Mouse (Mus musculus) heart, adult 2 months (tissue): ENCODE data around the gene 9430097D07Rik. TPM values are rescaled to one million over a fixed set of nuclear protein-coding genes. Genes with fewer than 3 reads are reported as not detected.

ENCODE experiments used
- DNase-seq, 2 experiments: peaks; one replicate each; pipeline ENCODE4 v3.0.0; 2021
- H3K27ac ChIP-seq: fragments of 200-600 bp; 2 replicates; pipeline ENCODE4 v1.8.1; 2022
- H3K27me3 ChIP-seq: fragments of 200-500 bp; 2 replicates; pipeline ENCODE4 v1.6.1; 2012; ENCODE audit warnings: mild to moderate bottlenecking, low read length, inconsistent platforms, mixed read lengths; ENCODE audit not compliant: control insufficient read depth, insufficient read depth
- H3K36me3 ChIP-seq: fragments of 200-500 bp; 2 replicates; pipeline ENCODE4 v1.6.1; 2012; ENCODE audit warnings: low read length, inconsistent platforms; ENCODE audit not compliant: control insufficient read depth, insufficient read depth
- H3K4me1 ChIP-seq: fragments of 200-500 bp; 2 replicates; pipeline ENCODE4 v1.6.1; 2011; ENCODE audit warnings: low read length; ENCODE audit not compliant: control insufficient read depth, insufficient read depth
- H3K4me3 ChIP-seq: fragments of 200-600 bp; 2 replicates; pipeline ENCODE4 v1.8.1; 2022
- H3K79me2 ChIP-seq: fragments of 200-500 bp; replicated peaks from 2 replicates; pipeline ENCODE4 v1.6.1; 2012; ENCODE audit warnings: mild to moderate bottlenecking, inconsistent platforms, low read length, moderate library complexity, mixed read lengths; ENCODE audit not compliant: control insufficient read depth, insufficient read depth
- H3K9ac ChIP-seq: fragments of 200-500 bp; 2 replicates; pipeline ENCODE4 v1.6.1; 2012; ENCODE audit warnings: low read depth, mild to moderate bottlenecking, control low read depth, inconsistent platforms, low read length, mixed read lengths
- CTCF ChIP-seq: fragments of 200-600 bp; IDR thresholded peaks from 2 replicates; pipeline ENCODE4 v1.8.1; 2022; ENCODE audit warnings: antibody characterized with exemption, mild to moderate bottlenecking, moderate library complexity
- EP300 ChIP-seq: fragments of 200-500 bp; IDR thresholded peaks from 2 replicates; pipeline ENCODE4 v1.6.1; 2011; ENCODE audit warnings: low read depth, low read length, control low read depth; ENCODE audit not compliant: insufficient read depth
- POLR2A ChIP-seq: fragments of 200-500 bp; IDR thresholded peaks from 2 replicates; pipeline ENCODE4 v1.6.1; 2011; ENCODE audit warnings: mild to moderate bottlenecking, low read depth, low read length, control low read depth; ENCODE audit not compliant: insufficient read depth
- WGBS: fragments of 180-500 bp; shearing (Covaris S2); methylation state at CpG from one replicate; pipeline ENCODE4 v1.1.7; 2018; 5-methylcytosine and 5-hydroxymethylcytosine counted together
- intact Hi-C: fragments of 180-260 bp; cut with DNase I; formaldehyde crosslinking; loops from one replicate; pipeline ENCODE4 v1.15.1; 2025
- polyA plus RNA-seq: library from polyadenylated mRNA; depleted of rRNA; stranded (reverse); fragments of >200 nt; gene quantifications from 2 replicates; pipeline ENCODE4 v1.2.3, GENCODE M21; 2012
- total RNA-seq, 2 experiments: library from RNA; stranded (reverse); gene quantifications; 2 replicates each; pipeline ENCODE4 v1.2.3; 2021

Gene 9430097D07Rik
- total and polyA plus RNA-seq, 3 experiments = not detected

GRCm38 (mm10) chr2:32574901-32575585 lies 441 bp downstream of the 9430097D07Rik start:
- Histone ChIP-seq H3K27ac (no peak overlapping the region), H3K79me2 (no peaks in the 10 kb centered on the region), H3K27me3 (no peaks in the 10 kb centered on the region), H3K36me3 (no peaks in the 10 kb centered on the region), H3K4me1 (no peaks in the 10 kb centered on the region), H3K4me3 (no peak overlapping the region), H3K9ac (no peak overlapping the region)
- TF ChIP-seq CTCF = peak; percentile 91
- TF ChIP-seq EP300 = 0 out of 2 replicates have a peak, but pooled peaks have one; percentile 34
- TF ChIP-seq POLR2A = no peak
- peak in 1 of 2 experiments; percentile 66 for DNase-seq
- intact Hi-C loops = loop anchor here (5.0 kb wide), 2 partner anchors 37 to 182 kb away; partner anchors contain the start of gene Tor2a
- 5% methylated on average over 26 of the region's 26 CpGs for WGBS

- H3K4me3 ChIP-seq = no peak within 1 kb of the TSS
- WGBS = 69% methylated on average over 6 of the region's 6 CpGs
Observed at GRCm38 (mm10) chr2:32574497-32574896, 987 bp downstream of the 9430097D07Rik start, which contains the start of gene Pip5kl1. Pip5kl1 (plus strand) TSS chr2:32574797.

GRCm38 (mm10) chr2:32572196-32572595 lies 3.3 kb downstream of the 9430097D07Rik start:
- no peak for DNase-seq
- no peaks in the 10 kb centered on the region for H3K79me2 ChIP-seq
- H3K27ac ChIP-seq = no peak overlapping the region
- H3K9ac ChIP-seq = no peak overlapping the region
- WGBS = 84% methylated on average over 11 of the region's 11 CpGs
- H3K36me3 ChIP-seq = no peaks in the 10 kb centered on the region
- intact Hi-C loops = loop anchor here (5.0 kb wide), 1 partner anchor 185 kb away; the partner anchor contains the start of gene Tor2a
- TF ChIP-seq CTCF (no peak), POLR2A (no peak), EP300 (no peak)
- no peaks in the 10 kb centered on the region for H3K27me3 ChIP-seq
- H3K4me3 ChIP-seq = no peak overlapping the region
- H3K4me1 ChIP-seq = no peaks in the 10 kb centered on the region

More at GRCm38 (mm10) chr2:32574497-32574896, 987 bp downstream of the 9430097D07Rik start, which contains the start of gene Pip5kl1:
- H3K4me1 ChIP-seq = no peaks in the 10 kb centered on the region
- intact Hi-C loops = loop anchor here (5.0 kb wide), 1 partner anchor 183 kb away; the partner anchor contains the start of gene Tor2a
- no peak within 1 kb of the TSS for H3K9ac ChIP-seq
- H3K27me3 ChIP-seq = no peaks in the 10 kb centered on the region
- no peaks in the 10 kb centered on the region for H3K36me3 ChIP-seq
- TF ChIP-seq CTCF = no peak
- TF ChIP-seq POLR2A = no peak
- no peak for TF ChIP-seq EP300
- H3K27ac ChIP-seq = no peak within 1 kb of the TSS
- no peaks in the 10 kb centered on the region for H3K79me2 ChIP-seq
- DNase-seq = no peak

- Histone ChIP-seq H3K4me1 (no peaks in the 10 kb centered on the region; the same call in 1 of the 2 replicates), H3K36me3 (no peaks in the 10 kb centered on the region), H3K79me2 (no peaks in the 10 kb centered on the region), H3K27me3 (no peaks in the 10 kb centered on the region), H3K4me3 (peak within 1 kb of the TSS; percentile 80), H3K27ac (peak within 1 kb of the TSS; percentile 85), H3K9ac (peak within 1 kb of the TSS; percentile 43)
- DNase-seq = peak; percentile 90 to 92
- TF ChIP-seq CTCF = peak; percentile 39
- peak; percentile 65; the same call in 1 of the 2 replicates for TF ChIP-seq EP300
- TF ChIP-seq POLR2A = peak; percentile 98
- WGBS = 1% methylated on average over 36 of the region's 36 CpGs
- intact Hi-C loops = loop anchor here (5.0 kb wide), 1 partner anchor 186 kb away; the partner anchor contains the start of gene Tor2a
Observed at GRCm38 (mm10) chr2:32570698-32571494, 4.6 kb downstream of the 9430097D07Rik start, which contains the start of gene Dpm2. Dpm2 (plus strand) TSS chr2:32570858.

- Histone ChIP-seq H3K27me3 (no peaks in the 10 kb centered on the region), H3K36me3 (no peaks in the 10 kb centered on the region), H3K9ac (no peak overlapping the region), H3K79me2 (no peaks in the 10 kb centered on the region), H3K27ac (no peak overlapping the region), H3K4me1 (no peaks in the 10 kb centered on the region; the same call in 1 of the 2 replicates), H3K4me3 (no peak overlapping the region)
- DNase-seq = no peak
- intact Hi-C loops = no loop called here
- 56% methylated on average over 3 of the region's 3 CpGs for WGBS
- TF ChIP-seq POLR2A = no peak
- no peak for TF ChIP-seq CTCF
- no peak for TF ChIP-seq EP300
Observed at GRCm38 (mm10) chr2:32568941-32569340, 6.5 kb downstream of the 9430097D07Rik start.
